Mouse (Mus musculus) granulocyte monocyte progenitor cell, adult 5-6 weeks (primary cell): ENCODE measurements around the gene Exd2. TPM values are rescaled to one million over a fixed set of nuclear protein-coding genes. Genes with fewer than 3 reads are reported as not detected.

Experiments used
- ATAC-seq: replicated peaks from 2 replicates; pipeline ENCODE4 v1.8.0; 2016; ENCODE audit warnings: mild to moderate bottlenecking, moderate TSS enrichment, inconsistent platforms; ENCODE audit not compliant: poor library complexity, severe bottlenecking
- total RNA-seq, 2 experiments: library from RNA; stranded (forward) in 1 of 2; stranded (reverse) in 1 of 2; fragments of 200-712, 200-1000 nt in 1 of 2; fragments of >200 nt in 1 of 2; fragmentation: Nextera tagmentation in 1 of 2; gene quantifications; 2 replicates each; pipeline ENCODE4 v1.2.3; 2014 to 2017

The Exd2 gene
- total RNA-seq, 2 experiments from 2014 or later = 11.2 to 13.8 TPM

DNA sequence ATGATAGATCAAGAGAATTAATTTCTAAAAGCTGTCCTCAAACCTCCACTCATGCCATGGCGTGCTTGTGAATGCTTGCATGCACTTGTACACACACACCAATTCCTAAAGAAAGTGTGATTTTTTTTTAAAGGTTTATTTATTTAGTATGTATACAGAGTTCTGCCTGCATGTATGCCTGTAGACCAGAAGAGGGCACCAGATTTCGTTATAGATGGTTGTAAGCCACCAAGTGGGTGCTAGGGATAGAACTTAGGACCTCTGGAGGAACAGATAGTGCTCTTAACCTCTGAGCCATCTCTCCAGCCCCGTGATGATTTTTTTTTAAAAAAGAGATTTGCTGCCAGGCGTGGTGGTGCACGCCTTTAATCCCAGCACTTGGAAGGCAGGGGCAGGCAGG is 30.4 kb downstream of the Exd2 start:
- no peak for ATAC-seq

DNA sequence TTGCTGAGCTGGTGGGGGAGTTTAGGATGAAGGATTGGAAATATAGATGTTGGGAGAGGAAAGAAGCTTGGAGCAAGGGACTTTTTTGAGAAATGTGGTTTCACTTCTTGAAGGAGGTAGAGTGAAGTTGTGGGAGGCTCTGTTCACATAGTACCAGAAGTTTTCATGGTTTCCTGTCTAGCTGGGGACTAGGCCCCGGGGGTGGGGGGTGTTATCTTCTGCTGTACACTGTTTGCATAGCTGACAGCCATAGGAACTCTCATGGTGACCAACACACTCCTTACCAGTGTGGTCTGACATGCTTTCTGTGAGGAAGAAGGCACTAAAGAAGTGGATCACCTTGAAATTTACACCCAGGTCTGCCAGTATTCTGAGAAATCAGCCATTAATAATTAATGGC is 32.8 kb downstream of the Exd2 start:
- no peak for ATAC-seq

DNA sequence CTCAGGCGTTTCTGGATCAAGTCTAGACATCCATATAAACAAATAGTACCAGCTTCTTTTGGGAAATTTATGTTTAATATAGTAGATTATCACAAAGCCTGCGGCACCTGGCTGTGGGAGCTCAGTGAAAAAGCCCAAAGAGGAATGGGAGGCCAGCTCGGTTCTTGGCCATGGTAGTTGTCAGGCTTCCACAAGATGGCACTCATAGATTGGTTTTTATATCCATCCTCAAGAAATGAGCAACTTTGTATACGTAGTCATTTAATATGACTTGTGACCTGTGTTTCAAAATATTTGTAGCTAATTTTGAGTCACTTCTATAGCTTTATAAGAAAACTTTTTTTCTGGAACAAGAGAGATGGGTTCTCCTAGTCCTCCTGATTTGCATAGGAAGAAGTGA is 35.5 kb downstream of the Exd2 start:
- no peak for ATAC-seq

- ATAC-seq = no peak
These were observed 37.6 kb downstream of the Exd2 start for GRCm38 (mm10) chr12:80500506-80500905.

DNA sequence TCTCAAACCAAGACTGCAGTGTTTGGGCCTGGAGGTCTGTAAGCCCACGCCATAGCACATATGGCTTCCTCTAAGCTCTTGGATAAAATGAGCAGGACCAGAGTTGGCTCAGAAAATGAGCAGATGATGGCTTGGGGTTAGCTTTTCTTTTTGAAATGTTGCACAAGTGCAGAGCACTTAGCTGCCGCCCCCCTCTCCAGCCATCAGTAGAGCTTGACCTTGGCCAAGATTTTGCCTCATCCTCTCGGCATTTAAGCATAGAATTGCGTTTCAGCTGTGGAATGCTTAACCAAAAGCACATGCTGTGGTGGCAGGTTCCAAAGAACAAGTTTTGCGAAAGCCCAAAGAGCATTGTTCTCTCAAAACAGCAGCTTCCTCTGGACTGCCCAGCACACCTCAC is 41.8 kb downstream of the Exd2 start:
- no peak for ATAC-seq

DNA sequence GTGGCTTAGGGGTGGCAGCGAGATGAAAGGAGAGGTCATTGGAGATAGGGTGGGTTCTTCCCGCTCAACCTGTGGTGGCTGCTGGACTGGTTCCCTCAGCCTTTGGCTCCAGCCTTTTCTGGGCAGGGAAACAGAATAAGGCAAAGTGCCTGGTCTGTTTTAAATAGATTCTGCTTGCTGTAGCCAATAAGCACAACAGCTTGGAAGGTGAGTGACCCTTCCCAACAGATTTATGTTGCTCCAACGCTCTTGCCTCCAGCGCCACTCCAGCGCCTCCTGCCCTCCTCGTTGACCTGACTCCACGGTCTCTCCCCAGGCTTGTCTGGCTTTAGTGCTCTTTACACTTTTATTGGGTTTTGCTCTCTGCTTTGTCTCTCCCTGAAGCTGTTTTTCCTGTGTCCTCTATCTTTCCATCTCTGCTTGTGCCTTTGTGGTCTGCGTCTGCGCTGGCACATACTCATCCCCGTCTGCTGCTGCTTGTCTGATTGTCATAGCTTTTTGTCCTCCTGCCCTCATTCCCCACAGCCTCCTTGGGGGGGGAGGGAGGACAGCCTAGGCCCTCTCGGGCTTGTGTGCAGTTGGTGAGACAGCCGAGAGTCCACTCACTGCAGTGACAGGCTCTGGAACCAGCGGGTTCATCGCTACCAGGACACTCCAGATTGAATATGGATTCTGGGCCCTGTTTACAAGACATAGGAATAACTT is 44.3 kb downstream of the Exd2 start:
- ATAC-seq = no peak

DNA sequence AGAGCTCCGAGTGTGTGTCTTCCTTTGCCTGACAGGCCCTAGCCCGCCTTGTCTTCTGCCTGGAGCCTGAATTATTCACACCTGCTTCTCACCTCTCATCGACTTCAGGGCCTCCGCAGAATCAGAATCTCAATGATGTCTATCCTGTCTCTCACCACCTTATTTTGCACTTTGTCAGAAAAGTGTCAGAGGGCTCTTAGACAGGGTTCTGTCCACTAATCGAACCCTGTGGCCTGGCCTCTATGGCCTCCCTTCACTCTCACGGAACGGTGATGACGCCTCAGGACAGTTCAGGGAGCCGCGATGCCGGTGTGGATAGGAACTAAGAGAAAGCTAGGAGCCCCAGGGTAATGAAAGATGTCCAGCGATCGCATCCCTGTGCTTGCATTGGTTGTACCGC is 55.1 kb downstream of the Exd2 start, which contains the start of gene Galnt16:
Gene Galnt16 (plus strand): TSS at position 301 of the 400 bp plus-strand sequence.
- ATAC-seq = no peak

- ATAC-seq = no peak
These were observed 55.5 kb downstream of the Exd2 start for GRCm38 (mm10) chr12:80518393-80518756.

- ATAC-seq = no peak
These were observed 56.1 kb downstream of the Exd2 start for GRCm38 (mm10) chr12:80518757-80519620.

DNA sequence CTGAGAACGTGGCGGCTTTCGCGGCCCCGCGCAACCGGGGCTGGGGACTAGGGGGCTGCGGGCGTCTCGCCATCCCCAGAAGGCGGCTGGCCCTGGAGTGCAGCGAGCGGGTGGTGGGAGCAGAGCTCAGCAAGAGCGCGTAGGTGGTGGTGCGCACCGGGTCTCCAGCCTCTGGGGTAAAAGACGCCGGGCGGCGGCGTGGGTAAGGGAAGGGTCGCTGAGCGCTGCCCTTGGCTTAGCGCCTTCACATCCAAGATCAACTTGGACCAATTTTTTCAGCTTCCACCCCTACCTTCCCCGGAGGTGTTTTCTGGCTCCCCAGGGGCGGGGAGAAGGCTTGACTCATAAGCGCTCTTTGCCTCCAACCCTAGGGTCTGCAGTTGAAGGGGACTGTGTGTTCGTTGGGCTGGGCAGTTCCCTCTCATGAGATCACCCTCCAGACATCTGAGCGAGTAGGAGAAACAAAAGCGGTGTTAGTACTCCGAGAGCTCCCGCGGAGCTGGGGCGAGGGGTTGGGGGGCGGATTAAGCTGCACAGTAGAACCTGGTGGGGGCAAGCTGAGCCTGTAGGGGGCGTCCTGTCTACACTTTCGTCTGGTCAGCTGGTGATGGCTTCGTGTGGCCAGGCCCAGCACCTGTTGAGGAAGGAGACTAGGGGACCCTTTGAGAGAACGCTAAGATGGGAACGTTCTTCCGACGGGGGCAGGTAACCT is 56.9 kb downstream of the Exd2 start:
- no peak for ATAC-seq

DNA sequence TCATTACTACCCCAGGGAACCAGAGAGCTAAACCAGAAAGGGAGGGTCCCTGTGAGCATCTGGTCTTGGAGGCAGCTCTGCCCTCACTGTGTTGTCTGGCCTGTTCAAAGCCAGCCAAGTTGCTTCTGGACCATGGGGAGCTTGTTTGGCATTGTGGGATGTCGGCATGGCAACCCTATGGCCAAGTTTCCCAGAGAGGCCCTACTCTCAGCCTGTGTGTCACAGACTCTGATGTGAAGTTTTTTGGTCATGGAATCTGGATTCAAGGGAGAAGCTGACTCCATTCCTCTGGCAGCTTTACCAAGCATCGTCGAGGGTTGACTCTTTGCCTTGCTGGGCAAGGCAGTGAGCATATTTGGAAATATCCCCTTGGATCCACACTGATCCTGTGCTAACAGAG is 59.1 kb downstream of the Exd2 start:
- no peak for ATAC-seq

- ATAC-seq = no peak
These were observed 61.5 kb downstream of the Exd2 start for GRCm38 (mm10) chr12:80524276-80524921.

DNA sequence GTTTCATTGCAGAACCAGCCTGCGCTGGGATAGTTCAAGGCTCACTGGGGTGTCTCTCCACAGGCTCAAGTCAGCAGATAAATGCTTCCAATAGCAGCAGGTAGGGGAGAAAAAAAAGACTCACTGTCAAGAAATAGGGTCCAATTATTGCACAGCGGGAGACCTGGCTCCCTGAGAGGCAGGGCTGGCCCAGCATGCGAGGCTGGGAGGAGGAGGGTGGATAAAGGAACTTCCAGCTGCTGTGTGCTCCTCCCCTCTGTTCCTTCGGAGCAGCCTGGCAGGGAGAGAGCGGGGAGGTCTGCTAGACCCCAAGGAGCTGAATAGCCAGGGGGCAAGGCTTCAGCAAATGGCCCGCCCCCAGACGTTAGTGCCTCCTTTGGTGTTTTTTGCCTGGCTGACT is 62.6 kb downstream of the Exd2 start:
- no peak for ATAC-seq

DNA sequence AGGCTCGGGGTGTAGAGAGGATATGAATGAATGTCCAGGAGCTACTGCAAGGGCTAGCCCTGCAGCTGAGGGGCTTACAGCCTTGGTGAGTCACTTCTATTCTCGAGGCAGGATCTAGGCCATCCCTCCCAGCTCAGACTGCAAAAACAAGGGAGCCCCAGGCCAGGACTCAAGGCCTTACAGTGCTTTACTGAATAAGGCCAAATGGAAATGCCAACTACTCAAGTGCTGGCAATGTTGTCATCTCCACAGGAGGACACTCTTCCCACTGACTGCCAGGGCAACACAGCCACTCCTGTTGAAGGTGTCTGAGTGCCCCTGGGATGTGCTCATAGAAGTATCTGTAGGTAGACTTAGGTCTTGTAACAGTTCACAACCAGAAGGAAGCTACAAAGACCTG is 63.6 kb downstream of the Exd2 start:
- no peak for ATAC-seq

GRCm38 (mm10) chr12:80527727-80528389 is 65.0 kb downstream of the Exd2 start:
- no peak for ATAC-seq

DNA sequence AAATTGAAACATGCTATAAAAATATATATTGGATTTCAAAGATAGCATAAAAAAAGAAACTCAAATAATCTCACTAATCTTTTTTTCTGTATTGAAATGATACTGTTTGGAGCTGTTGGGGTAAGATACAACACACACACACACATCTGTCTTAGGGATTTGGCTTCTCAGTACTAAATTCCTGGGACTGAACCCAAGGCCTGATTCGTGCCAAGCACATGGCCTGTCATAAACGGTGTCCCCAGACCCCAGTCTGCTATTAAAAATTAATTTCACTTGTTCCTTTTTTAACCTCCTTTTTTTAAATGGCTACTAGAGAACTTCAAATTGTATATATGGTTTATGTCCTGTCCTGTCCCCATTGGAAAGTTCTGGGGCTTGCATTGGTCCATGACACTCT is 67.2 kb downstream of the Exd2 start:
- no peak for ATAC-seq

- ATAC-seq = no peak
These were observed 67.7 kb downstream of the Exd2 start for GRCm38 (mm10) chr12:80530630-80531029.

DNA sequence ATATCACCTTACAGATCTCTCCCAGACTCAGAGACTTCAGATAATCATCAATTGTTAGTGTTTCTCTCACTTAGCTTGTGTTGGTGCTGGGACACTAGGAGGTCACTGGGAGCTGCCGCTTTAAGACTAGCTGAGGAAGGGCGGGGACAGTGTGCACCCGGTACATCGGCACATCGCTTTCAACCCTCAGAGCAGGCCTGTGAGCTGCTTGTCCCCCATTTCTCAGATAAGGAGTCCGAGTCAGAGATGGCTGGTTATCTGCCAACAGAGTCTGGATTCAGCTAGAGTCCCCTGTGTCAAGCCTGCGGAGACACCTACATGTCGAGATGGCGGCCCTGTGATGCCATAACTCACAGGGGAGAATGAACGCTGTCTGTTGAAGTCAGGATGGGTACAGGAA is 68.7 kb downstream of the Exd2 start:
- ATAC-seq = no peak

DNA sequence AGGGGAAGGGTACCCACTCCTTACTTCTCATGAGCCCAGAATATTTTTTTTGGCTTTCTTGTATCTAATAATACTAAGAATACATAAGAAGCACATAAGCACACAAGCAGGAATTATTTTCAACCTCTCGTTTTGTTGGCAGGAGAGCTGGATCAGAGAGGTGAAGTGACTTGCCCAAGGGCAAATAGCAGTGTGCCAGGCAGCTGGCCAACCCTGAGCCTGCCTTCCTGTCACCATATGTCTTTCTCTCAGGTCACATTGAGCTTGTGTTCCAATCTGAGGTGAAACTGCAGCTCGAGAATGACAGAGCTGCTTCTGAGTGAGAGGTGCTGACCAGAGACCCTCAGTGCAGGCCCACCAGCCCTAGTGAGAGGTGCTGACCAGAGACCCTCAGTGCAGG is 71.0 kb downstream of the Exd2 start:
- ATAC-seq = no peak

- ATAC-seq = no peak
These were observed 74.4 kb downstream of the Exd2 start for GRCm38 (mm10) chr12:80537313-80537712.
